Mouse (Mus musculus): Measurements from ENCODE around the gene Dock2. TPM values are rescaled to one million over a fixed set of nuclear protein-coding genes. Genes with fewer than 3 reads are reported as not detected.
"Not testable (repeated sequence)": the region's sequence is repeated elsewhere in the genome, so short reads cannot be mapped to it uniquely, and the experiment has no call there.

The Dock2 gene
- 0.27 and 1.1 TPM in 2 replicates for polyA plus RNA-seq (2014; fragmentation: Nextera tagmentation; extraction: Ambion mirVana)

GRCm38 (mm10) chr11:34783587-34784043 lies at the start of gene Dock2:
Gene Dock2, minus strand, starts transcription at chr11:34783892.
- Histone ChIP-seq H3K27ac (ENCODE audit: low read depth, low read length) (no peak within 1 kb of the TSS), H3K4me2 (replicated peaks; ENCODE audit: low read depth, low read length) (no peak within 1 kb of the TSS), H3K9ac (ENCODE audit: low read depth, low read length) (no peak within 1 kb of the TSS), H3K4me1 (ENCODE audit: control insufficient read depth, insufficient read depth, low read length) (no peaks in the 10 kb centered on the region), H3K9me3 (ENCODE audit: control insufficient read depth, low read length) (no peaks in the 10 kb centered on the region), H3K27me3 (ENCODE audit: control insufficient read depth, insufficient read depth, low read length) (no peaks in the 10 kb centered on the region), H3K36me3 (ENCODE audit: control insufficient read depth, insufficient read depth, low read length) (no peaks in the 10 kb centered on the region), H3K4me3 (ENCODE audit: low read length) (no peak within 1 kb of the TSS)
- ATAC-seq (ENCODE audit: low FRiP score, low TSS enrichment) = no peak
- 87% methylated on average over 12 of the region's 12 CpGs for WGBS

- Histone ChIP-seq H3K27ac (ENCODE audit: low read depth, low read length) (0 out of 2 replicates have a peak overlapping the region, but pooled peaks have one; percentile 51), H3K4me2 (replicated peaks; ENCODE audit: low read depth, low read length) (peak overlapping the region; percentile 71), H3K36me3 (ENCODE audit: control insufficient read depth, insufficient read depth, low read length) (peaks cover 25% of the 10 kb centered on the region), H3K9me3 (ENCODE audit: control insufficient read depth, low read length) (no peaks in the 10 kb centered on the region), H3K9ac (ENCODE audit: low read depth, low read length) (peak overlapping the region; percentile 85), H3K4me3 (ENCODE audit: low read length) (peak overlapping the region; percentile 66), H3K4me1 (ENCODE audit: control insufficient read depth, insufficient read depth, low read length) (peaks cover 12% of the 10 kb centered on the region), H3K27me3 (ENCODE audit: control insufficient read depth, insufficient read depth, low read length) (no peaks in the 10 kb centered on the region)
- 0 out of 2 replicates have a peak, but pooled peaks have one; percentile 24 for ATAC-seq (ENCODE audit: low FRiP score, low TSS enrichment)
- 5% methylated on average over 4 of the region's 5 CpGs for WGBS
Observed at GRCm38 (mm10) chr11:34832678-34833077, 49.0 kb upstream of the Dock2 start.

GRCm38 (mm10) chr11:34827803-34828202 lies 44.1 kb upstream of the Dock2 start:
- no peak overlapping the region for H3K4me2 ChIP-seq (replicated peaks; ENCODE audit: low read depth, low read length)
- no peaks in the 10 kb centered on the region for H3K27me3 ChIP-seq (ENCODE audit: control insufficient read depth, insufficient read depth, low read length)
- H3K36me3 ChIP-seq (ENCODE audit: control insufficient read depth, insufficient read depth, low read length) = peaks cover 45% of the 10 kb centered on the region
- 95% methylated on average over 3 of the region's 3 CpGs for WGBS
- H3K9ac ChIP-seq (ENCODE audit: low read depth, low read length) = no peak overlapping the region
- peaks cover 7% of the 10 kb centered on the region for H3K4me1 ChIP-seq (ENCODE audit: control insufficient read depth, insufficient read depth, low read length)
- H3K4me3 ChIP-seq (ENCODE audit: low read length) = no peak overlapping the region
- H3K27ac ChIP-seq (ENCODE audit: low read depth, low read length) = no peak overlapping the region
- no peak for ATAC-seq (ENCODE audit: low FRiP score, low TSS enrichment)
- no peaks in the 10 kb centered on the region for H3K9me3 ChIP-seq (ENCODE audit: control insufficient read depth, low read length)

GRCm38 (mm10) chr11:34826940-34827339 lies 43.2 kb upstream of the Dock2 start:
- no peak for ATAC-seq (ENCODE audit: low FRiP score, low TSS enrichment)
- no peak overlapping the region for H3K4me3 ChIP-seq (ENCODE audit: low read length)
- no peak overlapping the region for H3K9ac ChIP-seq (ENCODE audit: low read depth, low read length)
- H3K4me1 ChIP-seq (ENCODE audit: control insufficient read depth, insufficient read depth, low read length) = no peaks in the 10 kb centered on the region
- no peaks in the 10 kb centered on the region for H3K27me3 ChIP-seq (ENCODE audit: control insufficient read depth, insufficient read depth, low read length)
- no peaks in the 10 kb centered on the region for H3K9me3 ChIP-seq (ENCODE audit: control insufficient read depth, low read length)
- no peak overlapping the region for H3K27ac ChIP-seq (ENCODE audit: low read depth, low read length)
- 93% methylated on average over 2 of the region's 2 CpGs for WGBS
- no peak overlapping the region for H3K4me2 ChIP-seq (replicated peaks; ENCODE audit: low read depth, low read length)
- peaks cover 51% of the 10 kb centered on the region for H3K36me3 ChIP-seq (ENCODE audit: control insufficient read depth, insufficient read depth, low read length)

GRCm38 (mm10) chr11:34824791-34825190 lies 41.1 kb upstream of the Dock2 start:
- H3K36me3 ChIP-seq (ENCODE audit: control insufficient read depth, insufficient read depth, low read length) = peaks cover 60% of the 10 kb centered on the region
- no peak for ATAC-seq (ENCODE audit: low FRiP score, low TSS enrichment)

GRCm38 (mm10) chr11:34814767-34815166 lies 31.1 kb upstream of the Dock2 start:
- Histone ChIP-seq H3K9me3 (ENCODE audit: control insufficient read depth, low read length) (no peaks in the 10 kb centered on the region), H3K36me3 (ENCODE audit: control insufficient read depth, insufficient read depth, low read length) (peaks cover 68% of the 10 kb centered on the region), H3K4me1 (ENCODE audit: control insufficient read depth, insufficient read depth, low read length) (no peaks in the 10 kb centered on the region), H3K9ac (ENCODE audit: low read depth, low read length) (no peak overlapping the region), H3K4me3 (ENCODE audit: low read length) (no peak overlapping the region), H3K4me2 (replicated peaks; ENCODE audit: low read depth, low read length) (no peak overlapping the region), H3K27me3 (ENCODE audit: control insufficient read depth, insufficient read depth, low read length) (no peaks in the 10 kb centered on the region), H3K27ac (ENCODE audit: low read depth, low read length) (no peak overlapping the region)
- 4% methylated on average over 2 of the region's 2 CpGs for WGBS
- ATAC-seq (ENCODE audit: low FRiP score, low TSS enrichment) = no peak

More at GRCm38 (mm10) chr11:34824791-34825190, 41.1 kb upstream of the Dock2 start:
- Histone ChIP-seq H3K9ac (ENCODE audit: low read depth, low read length) (no peak overlapping the region), H3K27ac (ENCODE audit: low read depth, low read length) (no peak overlapping the region), H3K27me3 (ENCODE audit: control insufficient read depth, insufficient read depth, low read length) (no peaks in the 10 kb centered on the region), H3K4me3 (ENCODE audit: low read length) (no peak overlapping the region), H3K9me3 (ENCODE audit: control insufficient read depth, low read length) (no peaks in the 10 kb centered on the region), H3K4me2 (replicated peaks; ENCODE audit: low read depth, low read length) (no peak overlapping the region), H3K4me1 (ENCODE audit: control insufficient read depth, insufficient read depth, low read length) (no peaks in the 10 kb centered on the region)
- 99% methylated on average over 4 of the region's 4 CpGs for WGBS

GRCm38 (mm10) chr11:34814319-34814718 lies 30.6 kb upstream of the Dock2 start:
- no peaks in the 10 kb centered on the region for H3K4me1 ChIP-seq (ENCODE audit: control insufficient read depth, insufficient read depth, low read length)
- no peak overlapping the region for H3K4me3 ChIP-seq (ENCODE audit: low read length)
- no peak overlapping the region for H3K9ac ChIP-seq (ENCODE audit: low read depth, low read length)
- H3K36me3 ChIP-seq (ENCODE audit: control insufficient read depth, insufficient read depth, low read length) = peaks cover 69% of the 10 kb centered on the region
- no peaks in the 10 kb centered on the region for H3K9me3 ChIP-seq (ENCODE audit: control insufficient read depth, low read length)
- no peak for ATAC-seq (ENCODE audit: low FRiP score, low TSS enrichment)
- H3K27ac ChIP-seq (ENCODE audit: low read depth, low read length) = no peak overlapping the region
- no peaks in the 10 kb centered on the region for H3K27me3 ChIP-seq (ENCODE audit: control insufficient read depth, insufficient read depth, low read length)
- WGBS = 90% methylated on average over 6 of the region's 6 CpGs
- H3K4me2 ChIP-seq (replicated peaks; ENCODE audit: low read depth, low read length) = no peak overlapping the region

GRCm38 (mm10) chr11:34805026-34805425 lies 21.3 kb upstream of the Dock2 start:
- WGBS = 73% methylated on average over 4 of the region's 4 CpGs

GRCm38 (mm10) chr11:34798066-34798465 lies 14.4 kb upstream of the Dock2 start:
- not testable (repeated sequence) for H3K27me3 ChIP-seq (ENCODE audit: control insufficient read depth, insufficient read depth, low read length); H3K4me2 ChIP-seq (replicated peaks; ENCODE audit: low read depth, low read length); H3K4me3 ChIP-seq (ENCODE audit: low read length); H3K9me3 ChIP-seq (ENCODE audit: control insufficient read depth, low read length); H3K27ac ChIP-seq (ENCODE audit: low read depth, low read length); H3K36me3 ChIP-seq (ENCODE audit: control insufficient read depth, insufficient read depth, low read length); ATAC-seq (ENCODE audit: low FRiP score, low TSS enrichment); H3K9ac ChIP-seq (ENCODE audit: low read depth, low read length); H3K4me1 ChIP-seq (ENCODE audit: control insufficient read depth, insufficient read depth, low read length)
- WGBS = 54% methylated on average over 8 of the region's 8 CpGs

More at GRCm38 (mm10) chr11:34805026-34805425, 21.3 kb upstream of the Dock2 start:
- H3K27me3 ChIP-seq (ENCODE audit: control insufficient read depth, insufficient read depth, low read length); H3K27ac ChIP-seq (ENCODE audit: low read depth, low read length); H3K9me3 ChIP-seq (ENCODE audit: control insufficient read depth, low read length); ATAC-seq (ENCODE audit: low FRiP score, low TSS enrichment); H3K4me1 ChIP-seq (ENCODE audit: control insufficient read depth, insufficient read depth, low read length); H3K4me2 ChIP-seq (replicated peaks; ENCODE audit: low read depth, low read length); H3K4me3 ChIP-seq (ENCODE audit: low read length); H3K36me3 ChIP-seq (ENCODE audit: control insufficient read depth, insufficient read depth, low read length); H3K9ac ChIP-seq (ENCODE audit: low read depth, low read length): not testable (repeated sequence)
